Mouse (Mus musculus) kidney, postnatal 10 days (tissue): ENCODE measurements around the gene Tpsb2.
A peak's percentile ranks its signal among the peaks of the same experiment; 100 is the strongest.

Experiments
- DNase-seq: peaks from one replicate; pipeline ENCODE4 v3.0.0; 2021; ENCODE audit warnings: mixed read lengths

The Tpsb2 gene

DNA sequence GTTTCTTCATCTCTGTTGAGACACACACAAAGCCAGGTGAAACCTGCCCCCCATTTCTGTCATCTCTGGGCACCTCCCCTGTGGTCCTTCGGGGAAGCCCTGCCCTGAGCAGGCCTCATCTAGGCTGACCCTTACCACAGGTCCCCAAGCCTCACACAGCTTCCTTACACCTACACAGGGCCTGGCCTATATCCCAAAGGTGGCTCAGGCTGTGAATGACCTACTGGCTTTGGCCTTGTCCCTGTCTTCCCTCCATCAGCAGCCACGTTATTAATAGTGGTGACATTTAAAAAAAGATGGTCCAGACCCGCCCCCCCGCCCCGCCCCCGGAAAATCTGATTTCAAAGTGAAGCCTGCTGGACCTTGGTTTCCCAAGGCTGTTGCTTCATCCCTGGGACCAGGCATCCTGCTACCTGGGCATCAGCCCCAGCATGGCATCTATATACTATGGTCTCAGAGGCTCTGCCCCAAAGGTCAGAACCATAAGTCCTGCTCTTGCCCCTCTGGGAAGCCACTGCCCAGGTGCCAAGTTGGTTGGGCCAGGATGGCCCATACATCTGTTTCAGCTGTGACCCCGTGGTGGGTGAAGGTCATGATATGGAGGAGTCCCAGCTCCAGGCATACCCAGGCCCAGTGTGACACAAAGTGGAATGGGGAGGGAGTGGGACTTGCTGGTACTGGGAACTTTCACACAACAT lies 42.3 kb downstream of the Tpsb2 start:
- DNase-seq, result no peak

DNA sequence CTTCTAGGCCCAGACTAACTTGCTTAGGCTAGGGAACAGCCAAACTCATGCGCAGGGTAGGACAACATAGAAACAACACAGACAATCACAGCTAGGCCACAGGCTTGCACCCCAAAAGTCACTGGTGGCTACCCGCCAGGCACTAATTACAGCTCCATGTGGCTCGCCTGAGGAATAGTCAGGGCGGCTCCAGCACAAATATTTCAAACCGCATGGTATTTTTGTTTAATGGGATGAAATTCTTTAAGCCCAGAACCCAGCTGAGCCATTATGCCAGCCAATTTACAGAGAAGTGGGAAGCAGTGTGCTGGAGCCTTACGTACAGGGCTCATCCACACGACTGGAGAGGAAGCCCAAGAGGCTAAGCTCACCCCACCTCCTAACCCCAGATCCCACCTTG lies 43.5 kb downstream of the Tpsb2 start:
- DNase-seq, result no peak

DNA sequence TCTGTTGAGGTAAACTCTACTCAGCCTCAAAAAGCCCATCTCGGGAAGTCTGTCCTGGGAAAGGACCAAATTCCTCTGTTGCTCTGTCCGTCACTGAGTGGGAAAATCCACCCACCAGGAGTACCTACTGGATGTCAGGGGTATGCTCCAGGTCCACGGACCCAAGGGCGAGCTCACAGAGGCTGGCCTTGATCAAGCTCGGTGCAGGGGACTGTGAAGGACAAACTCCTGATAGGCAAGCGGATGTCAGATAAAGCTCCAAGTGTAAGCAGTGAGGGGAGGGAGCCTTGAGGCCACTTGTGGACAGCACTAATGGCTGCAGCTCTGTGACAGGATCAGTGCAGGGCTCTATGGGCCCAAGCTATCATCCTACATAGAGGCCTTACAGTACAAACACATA lies 44.1 kb downstream of the Tpsb2 start:
- no peak for DNase-seq

DNA sequence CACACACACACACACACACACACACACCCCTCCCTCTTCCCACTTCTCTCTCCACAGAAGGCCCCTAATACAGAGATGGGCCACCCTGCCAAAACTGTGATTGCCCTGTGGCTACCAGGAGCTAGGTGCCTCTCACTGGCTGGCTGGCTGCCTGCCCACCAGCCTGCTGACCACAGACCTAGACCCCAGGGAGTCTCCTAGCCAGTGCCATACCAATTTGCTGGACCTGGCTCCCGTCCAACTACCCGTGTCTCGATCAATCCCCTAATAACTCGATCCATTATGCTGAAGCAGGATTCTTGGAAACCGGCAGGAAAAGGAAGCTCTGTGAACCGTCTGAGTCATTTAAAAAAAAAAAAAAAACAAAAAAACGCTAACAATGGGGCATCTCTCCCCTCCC lies 44.7 kb downstream of the Tpsb2 start:
- DNase-seq, result no peak

DNA sequence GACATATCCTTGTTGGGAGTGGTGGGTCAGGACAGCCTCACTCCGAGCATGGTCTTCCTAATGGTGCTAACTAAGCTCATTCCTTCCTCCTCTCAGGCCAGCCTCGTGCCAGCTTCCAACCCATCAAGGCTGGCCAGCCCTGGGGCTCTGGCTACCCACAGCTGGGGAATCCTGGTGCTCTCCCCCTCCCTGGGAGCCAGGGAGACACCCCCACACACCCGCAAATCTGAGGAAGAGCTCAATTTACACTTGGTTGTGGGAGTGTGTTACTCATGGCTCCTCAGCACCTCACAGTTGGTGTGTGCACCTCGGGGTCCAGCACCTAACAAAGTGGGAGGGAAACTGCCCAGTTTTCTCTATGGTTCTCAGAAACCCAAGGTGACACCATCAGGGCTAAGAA lies 45.1 kb downstream of the Tpsb2 start:
- no peak for DNase-seq

DNA sequence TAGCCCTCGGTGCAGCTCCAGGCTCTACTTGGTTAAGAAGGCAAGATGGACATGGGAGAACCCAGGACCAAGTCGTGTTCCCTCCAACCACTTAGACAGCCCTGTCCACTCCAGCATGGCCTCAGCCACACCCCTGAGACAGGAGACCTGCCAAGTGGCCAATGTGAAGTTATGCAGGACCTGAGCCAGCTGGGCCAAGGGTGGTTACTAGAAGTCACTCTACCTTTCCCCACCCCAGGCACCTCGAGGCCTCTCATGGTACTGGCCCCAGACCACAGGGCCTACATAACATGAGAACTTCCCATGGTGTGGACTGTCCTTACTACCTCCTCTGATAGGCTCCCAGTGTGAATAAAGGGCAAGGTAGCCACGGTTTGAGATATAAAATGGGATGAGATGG lies 48.1 kb downstream of the Tpsb2 start:
- peak; percentile 53 for DNase-seq

DNA sequence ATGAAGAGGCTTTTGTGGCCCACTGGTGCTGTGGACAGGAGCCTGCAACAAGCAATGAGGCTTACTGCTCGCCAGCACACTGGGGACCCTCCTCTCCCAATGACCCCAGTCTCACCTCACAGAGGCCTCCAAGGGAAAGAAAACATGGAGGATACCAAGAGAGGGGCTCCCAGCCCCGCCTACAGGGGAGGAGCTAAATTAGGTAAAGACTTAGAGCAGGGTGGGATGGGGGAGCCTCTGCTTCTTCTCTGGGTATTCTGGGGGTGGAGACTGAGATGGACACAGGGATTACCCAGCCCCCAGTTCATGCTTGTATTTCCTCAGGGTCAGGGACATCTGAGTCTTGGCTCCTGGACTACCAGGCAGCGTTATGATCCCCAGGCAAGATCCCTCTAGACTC lies 48.8 kb downstream of the Tpsb2 start:
- no peak for DNase-seq

DNA sequence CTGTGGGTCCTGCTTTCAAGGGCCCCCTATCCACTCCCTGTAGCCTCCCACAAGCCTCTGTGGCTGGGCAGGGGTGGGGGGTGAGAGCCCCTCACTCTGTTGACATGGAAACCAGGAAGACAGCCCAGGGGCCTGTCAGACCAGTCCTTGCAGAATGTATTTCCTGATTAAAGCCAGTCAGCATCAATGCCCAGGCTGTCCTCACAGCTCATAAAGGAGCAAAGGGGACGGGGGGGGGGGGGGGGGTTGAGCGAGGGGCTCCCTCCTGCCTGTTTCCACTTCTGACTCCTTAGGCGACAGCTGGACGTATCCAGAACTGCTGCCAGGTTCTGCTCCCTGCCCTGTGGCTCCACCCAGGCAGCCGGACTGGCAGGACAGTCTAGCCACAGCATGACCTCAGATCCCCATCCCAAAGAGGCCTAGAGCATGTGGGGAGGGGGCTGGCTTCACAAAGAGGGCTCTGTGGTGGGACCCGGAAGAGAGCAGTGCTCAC lies 49.4 kb downstream of the Tpsb2 start:
- DNase-seq, result no peak

DNA sequence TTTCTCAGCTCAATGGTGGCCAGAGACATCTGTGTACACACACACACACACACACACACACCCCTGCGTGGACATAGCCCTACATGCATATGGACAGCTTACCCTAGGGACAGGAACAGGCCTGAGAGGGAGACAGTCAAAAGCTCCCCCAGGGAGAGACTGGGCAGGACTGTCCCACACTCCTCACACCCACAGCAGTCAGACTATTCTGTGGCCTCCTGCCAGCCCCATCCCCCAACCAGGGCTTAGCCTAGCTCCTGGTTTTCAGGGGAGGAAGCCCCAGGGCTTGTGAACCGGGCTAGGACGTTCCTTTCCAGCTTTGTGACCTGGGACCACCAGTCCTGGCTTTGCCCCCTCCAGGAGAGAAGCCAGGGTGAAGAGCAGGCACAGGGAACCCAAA lies 50.1 kb downstream of the Tpsb2 start:
- DNase-seq, result peak; percentile 43

DNA sequence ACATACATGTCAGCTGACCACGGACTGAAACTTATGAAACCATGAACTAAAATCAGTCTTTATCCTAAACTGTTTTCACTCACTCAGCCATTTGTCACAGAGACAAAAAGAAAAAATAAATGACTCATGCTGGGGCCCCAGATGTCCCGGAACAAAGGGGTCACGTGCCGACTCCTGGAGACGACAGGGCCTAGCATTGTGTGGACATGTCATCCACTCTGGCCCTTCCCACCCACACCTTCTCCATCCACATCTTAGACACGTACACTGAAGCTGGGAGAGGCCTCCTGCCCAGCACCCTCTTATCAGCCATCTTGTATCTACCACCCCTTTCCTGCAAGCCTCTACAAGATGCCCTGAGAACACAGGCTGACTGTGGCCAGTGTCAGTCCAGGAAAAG lies 51.9 kb downstream of the Tpsb2 start:
- no peak for DNase-seq
